Mouse (Mus musculus) thymus, postnatal 10 days (tissue): ENCODE results near the gene Ncoa4.
"Not testable (repeated sequence)": the region's sequence is repeated elsewhere in the genome, so short reads cannot be mapped to it uniquely, and the experiment has no call there.

ENCODE experiments used
- DNase-seq, 2 experiments: peaks; one replicate each; pipeline ENCODE4 v3.0.0; 2021; ENCODE audit warnings: low spot score in 2 of 2

Gene Ncoa4

DNA sequence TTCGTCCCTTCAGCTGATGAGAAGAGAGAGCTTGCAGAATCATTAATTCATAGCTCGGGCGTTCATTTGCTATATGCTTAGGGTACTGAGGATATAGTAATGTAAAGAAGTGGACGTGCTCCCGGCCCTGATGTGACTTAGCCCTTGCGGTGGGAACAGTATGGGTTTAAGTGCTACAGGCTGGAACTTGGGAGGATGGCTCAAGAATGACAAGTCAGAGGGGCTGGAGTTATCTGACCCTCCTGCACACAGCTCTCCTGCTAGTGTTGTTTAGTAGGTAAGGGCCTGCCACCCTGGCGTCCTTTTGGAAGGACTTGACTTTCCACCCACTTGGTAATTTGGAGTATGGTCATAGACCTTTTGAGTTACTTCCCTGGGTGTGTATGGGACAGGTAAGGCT lies 898 bp downstream of the Ncoa4 start:
- no peak for DNase-seq

DNA sequence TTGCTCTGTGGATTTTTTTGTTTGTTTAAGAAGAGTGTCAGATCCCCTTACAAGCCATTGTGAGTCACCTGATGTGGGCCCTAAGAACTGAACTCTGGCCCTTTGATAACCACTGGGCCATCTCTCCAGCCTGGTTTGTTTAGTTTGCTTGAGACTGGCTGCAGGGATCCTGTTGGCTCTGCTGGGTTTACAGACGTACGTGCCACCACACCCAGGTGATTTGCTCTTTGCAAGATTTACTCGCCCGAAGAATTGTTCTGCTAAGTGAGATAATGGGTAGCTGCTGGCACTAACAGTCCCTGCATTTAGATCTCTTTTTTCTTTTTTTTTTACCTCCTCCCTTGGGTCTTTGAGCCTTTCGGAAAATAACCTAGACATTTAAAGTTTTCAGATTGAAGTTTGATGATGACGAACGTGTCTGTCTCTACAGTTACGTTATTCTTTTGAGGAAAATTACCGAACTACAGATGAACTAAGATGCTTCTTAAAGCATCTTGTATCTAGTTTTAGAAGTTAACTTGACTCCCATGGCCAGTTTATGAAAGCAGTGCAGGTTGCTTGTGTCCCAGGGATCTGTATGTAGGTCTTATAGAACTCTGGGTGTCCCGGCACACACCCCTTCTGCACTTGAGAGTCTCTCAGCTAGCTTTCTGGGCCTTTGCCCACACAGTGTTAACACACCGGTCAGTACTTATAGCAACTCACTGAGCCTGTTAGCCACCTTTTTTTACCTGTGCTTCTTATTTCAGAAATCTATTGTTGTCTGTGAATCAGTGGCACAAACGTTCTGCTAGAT lies 1.6 kb downstream of the Ncoa4 start:
- DNase-seq: no peak

DNA sequence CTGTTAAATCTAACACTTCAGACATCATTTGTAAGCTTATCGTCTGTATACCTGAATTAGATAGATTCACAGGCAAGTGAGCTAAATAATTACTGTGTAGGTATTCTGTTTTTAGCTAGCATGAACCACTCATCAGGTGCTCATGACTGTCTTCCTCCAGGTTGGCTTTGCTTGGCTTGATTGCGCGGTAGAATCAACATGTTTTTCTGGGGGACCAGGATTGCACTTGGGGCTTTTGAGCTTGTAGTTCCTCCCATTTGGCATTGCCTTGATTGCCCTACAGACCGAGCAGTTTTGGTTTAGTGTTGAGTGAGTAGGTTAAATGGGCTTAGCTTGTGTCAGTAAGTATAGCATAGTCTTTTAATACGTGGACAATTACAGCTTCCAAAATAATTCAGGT lies 2.6 kb downstream of the Ncoa4 start:
- DNase-seq: no peak

DNA sequence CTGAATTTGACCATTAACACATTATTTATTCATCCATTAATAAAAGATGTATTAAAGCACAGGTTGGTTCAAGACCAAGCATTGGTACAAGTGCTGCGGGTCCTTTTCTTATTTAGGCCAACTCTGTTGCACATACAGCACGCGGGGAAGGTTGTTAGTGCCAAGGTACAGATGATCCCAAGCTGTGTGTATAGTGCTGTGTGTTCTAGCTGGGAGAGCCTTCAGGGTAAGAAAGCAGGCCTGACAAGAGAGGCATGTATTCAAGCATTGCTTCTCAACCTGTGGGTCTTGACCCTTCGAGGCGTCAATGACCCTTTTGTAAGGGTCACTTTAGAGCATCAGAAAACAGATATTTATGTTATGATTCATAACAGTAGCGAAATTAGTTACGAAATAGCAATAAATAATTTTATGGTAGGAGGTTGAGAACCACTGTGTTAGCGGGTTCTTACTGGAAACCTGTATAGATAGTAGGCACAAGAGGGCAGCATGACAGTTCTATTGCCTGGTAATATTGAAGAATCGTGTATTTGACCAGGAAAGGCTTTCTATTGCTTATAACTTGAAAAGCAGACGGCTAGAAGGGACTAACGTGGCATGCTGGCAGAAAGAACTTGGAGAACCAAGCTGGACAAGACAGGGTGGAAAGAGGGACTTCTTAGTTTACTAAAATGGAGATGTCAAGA lies 3.7 kb downstream of the Ncoa4 start:
- no peak for DNase-seq

DNA sequence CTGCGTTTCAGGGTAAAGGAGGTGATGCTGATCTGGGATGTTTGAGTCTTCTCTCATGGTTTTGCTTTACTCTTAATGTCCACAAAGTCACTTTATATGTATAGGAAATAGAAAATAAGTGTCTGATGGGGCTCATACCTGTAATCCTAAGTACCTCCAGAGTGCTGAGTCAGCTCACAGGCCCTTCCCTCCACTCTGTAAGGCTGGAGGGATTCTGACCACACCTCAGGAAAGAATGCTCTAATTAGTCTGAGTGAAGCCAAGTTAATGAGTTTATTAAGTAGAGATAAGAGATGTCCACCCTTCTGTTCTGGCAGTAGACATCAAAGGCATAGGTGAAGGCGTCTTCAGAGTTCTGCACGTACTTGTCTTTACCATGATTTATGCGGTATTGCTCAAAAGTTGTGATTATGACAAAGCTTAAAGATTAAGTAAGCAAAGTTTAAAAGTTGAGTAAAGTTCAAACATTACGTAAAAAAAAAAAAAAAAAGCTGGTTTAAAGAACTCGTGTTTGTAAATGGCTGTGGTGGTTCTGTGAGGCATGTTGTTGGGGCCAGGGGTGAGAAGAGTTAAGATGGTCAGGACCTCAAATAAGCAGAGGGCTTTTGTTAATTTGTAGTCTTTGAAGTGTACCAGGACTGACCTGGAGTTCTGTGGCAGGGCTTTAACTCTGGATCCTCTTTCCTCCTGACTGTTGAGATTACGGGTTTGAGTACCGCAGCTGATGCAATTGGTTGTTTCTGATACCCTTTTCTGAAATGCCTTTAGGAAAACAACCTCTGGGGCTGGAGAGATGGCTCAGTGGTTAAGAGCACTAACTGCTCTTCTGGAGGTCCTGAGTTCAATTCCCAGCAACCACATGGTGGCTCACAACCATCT lies 4.7 kb downstream of the Ncoa4 start:
- DNase-seq: no peak

DNA sequence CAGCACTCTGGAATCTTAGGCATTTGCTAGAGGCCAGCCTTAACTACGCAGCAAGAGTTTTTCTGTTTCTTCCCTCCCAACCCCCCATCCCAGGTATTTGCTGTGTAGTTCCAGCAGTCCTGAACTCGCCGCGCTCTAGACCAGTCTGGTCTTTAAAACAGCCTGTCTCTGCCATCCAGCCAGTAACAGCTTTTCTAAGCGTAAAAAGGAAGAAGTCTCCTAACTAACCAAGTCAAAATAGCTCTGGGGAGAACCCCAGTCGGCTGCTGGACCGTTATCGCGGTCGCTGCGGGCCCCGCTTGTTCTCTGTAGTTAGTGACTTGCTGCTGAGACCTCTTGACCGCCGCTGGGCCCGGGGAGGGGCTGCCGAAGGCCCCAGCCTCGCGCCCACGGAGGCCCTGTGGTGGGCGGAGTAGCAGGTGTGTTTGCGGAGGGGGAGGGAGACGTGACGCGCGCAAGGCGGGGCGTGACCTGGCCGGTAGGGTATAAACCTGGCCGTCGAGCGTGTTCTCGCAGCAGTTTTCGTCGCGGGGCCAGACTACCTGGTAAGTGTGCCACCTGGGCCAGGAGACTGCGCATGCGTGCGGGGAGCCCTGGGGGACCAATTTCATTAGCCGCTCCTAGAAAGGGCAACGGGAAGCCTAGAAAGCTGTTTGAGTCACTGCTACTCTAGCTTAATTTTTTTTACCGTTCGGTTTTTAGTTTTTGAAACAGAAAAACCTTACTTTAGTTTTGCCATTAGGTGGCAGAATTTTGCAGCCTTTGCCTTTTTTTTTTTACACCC lies 5.8 kb downstream of the Ncoa4 start:
- DNase-seq: peak; percentile 74 to 75

DNA sequence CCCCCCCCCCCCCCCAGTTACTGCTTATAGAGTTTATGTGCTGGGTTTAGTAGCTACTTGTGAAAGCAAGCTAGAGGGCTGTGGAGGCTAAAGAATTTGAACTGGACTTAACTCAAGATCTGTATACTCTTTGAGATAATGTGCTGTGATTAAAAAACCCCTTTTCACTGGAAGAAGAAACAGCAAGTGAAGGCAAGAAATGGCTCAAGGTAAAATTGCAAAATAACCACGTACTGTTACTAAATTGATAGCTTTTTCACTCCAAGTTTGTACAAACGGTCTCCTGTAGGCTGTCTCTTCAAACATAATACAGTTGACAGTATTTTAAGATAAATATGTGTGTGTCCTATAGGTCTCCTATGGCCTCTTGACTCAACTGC lies 6.4 kb downstream of the Ncoa4 start:
- DNase-seq: no peak

DNA sequence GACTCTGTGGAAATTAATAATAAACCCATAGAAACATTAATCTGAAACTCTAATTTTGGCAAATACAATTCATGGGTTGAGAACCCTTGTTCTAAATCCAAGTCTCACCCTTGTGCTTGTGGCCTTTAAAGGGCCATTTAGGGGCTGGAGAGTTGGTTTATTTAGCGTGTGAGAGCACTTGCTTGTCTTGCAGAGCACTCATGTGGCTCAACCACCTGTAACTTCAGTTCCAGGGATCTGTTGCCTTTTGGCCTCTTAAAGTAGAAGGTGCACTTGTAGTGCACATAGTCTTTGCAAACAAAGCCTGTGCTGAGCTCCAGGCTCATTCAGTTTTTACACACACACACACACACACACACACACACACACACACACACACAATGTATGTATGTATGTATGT lies 7.2 kb downstream of the Ncoa4 start:
- DNase-seq: no peak

DNA sequence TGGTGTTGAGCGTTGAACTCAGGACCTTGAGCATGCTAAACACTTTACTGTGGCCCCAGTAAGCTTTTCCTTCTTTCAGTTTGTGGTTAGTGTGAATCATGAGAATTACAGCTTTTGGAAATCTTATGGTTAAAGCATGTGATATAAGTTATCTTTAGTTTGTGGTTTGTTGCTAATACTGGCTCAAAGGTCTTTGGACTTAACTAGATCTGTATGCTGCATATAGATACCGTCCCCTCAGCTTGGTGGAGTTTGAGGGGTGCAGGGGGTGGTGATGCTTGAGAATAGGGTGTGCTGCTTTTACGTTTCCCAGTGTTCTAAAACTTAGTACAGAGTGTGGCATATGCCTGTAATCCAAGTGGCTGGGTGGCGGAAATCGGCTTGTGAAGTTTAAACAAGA lies 7.7 kb downstream of the Ncoa4 start:
- DNase-seq: no peak

DNA sequence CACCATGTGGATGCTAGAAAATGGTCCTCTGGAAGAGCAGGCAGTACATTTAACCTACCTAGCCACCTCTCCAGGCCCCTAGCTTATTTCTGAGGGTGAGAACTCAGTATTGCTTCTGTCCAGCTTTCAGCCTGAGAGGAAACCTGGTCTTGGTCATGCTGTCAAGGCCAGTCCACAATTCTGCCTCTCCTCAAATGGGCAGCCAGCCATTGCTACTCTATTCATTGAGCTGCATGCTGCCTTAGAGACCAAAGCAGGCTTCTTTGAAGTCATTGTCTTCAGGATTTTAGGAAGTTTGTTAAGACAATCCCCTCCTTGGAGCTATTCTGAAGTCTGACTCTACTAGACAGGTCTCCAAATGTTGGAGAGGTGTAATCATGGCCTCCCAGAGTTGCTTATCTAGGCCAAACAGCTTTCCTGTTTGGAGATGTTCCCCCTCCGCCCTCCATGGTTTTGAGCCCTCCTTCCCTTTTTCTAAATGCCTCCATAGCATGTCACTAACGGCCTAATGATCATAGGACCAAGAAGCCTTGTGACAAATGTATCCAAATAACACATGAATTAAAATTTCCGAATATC lies 9.1 kb downstream of the Ncoa4 start:
- no peak for DNase-seq

DNA sequence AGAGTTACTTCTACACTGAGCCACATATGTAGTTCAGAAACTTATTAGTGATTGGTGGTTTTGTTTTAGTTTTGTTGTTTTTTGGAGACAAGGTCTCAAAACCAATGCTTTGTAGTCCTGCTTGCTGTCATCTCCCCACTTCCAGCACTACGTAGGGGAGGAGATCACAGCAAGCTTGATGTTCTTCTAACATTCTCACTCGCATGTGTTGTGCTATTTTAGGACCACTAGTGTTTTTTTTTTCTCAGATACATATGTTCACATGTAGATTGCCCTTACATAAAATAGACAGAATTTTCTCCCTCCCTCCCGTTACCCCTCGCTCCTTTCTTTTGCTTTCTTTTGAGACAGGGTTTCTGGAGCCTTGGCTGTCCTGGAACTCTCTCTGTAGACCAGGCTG lies 10.5 kb downstream of the Ncoa4 start:
- no peak for DNase-seq

DNA sequence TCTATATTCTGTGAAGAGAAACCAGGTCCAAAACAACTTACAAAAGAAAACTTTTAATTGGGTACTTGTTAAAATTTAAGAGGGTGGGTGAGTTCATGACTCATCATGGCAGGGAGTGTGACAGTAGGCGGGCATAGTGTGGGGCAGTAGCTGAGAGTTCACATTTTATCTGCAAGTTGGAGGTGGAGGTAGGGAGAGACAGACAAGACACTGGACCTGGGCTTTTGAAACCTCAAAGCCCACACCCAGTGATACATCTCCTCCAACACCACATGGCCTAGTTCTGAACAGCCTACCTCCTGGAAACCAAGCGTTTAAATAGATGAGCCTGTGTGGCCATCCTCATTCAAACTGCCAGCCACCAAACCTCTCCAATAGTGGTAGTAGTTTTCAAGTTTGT lies 15.6 kb downstream of the Ncoa4 start:
- no peak for DNase-seq

DNA sequence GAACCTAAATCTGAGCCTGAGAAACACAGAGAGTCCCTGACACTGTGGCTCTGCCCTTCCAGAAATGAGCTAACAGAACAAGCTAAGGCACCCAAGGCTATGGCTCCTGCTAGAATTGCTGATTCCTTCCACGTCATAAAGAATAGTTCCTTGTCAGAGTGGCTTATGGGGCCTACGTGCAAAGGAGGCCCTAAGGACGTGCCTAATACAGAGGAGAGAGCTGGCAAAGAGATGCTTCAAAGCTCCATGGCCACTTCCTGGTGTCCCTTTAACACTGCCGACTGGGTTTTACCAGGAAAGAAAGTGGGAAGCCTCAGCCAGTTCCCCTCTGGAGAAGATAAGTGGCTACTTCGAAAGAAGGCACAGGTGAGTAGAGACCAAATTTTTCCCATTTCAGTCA lies 16.9 kb downstream of the Ncoa4 start:
- DNase-seq: not testable (repeated sequence)

DNA sequence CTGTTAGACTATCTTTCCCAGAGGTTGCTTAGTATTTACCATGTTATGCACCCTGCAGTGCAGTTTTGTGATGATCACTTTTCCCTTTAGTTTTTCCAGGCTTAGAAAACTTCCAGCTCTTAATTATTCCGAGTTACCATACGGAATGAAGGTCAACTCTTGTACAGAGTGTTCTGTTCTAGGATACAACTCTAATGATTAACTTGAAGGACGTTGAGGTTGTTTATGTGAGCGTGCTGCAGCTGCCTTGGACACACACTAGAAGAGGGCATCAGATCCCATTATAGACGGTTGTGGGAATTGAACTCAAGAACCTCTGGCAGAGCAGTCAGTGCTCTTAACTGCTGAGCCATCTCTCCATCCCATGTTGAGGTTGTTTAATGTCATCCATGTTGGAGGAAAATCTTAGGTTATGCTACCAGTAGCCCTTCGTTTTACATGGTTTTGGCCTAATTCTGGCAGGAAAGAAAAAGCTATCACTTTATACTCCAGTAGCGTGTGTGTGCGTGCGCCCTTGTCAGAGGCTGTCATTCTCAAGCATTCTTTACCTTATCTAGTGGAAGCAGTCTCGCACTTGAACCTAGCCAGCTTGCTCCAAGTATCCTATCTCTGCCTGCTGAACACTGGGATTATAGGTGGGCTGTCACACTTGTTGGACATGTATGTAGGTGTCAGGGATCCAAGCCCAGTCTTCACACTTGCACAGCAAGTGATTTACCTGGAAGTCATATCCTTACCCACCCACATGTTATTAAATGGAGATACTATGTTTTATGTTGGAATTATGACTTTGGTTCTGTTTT lies 19.9 kb downstream of the Ncoa4 start:
- DNase-seq: no peak

DNA sequence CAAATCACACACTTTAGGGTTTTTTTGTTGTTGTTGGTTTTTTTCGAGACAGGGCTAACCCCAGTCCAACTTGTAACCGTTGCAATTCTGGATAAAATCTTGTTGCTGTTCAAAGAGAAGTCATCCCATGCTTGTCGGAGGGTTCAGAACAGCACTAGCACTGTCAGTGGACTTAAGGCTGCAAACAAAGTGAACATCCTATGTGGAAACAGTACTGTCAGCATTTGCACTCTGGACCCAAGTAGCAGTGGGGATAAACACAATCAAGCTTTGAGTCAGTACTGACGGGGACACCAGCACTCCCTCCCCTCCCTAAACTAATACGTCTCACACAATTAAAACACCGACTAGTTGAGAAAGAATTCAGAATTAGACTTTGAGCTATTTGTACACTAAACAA lies 21.2 kb downstream of the Ncoa4 start:
- no peak for DNase-seq

DNA sequence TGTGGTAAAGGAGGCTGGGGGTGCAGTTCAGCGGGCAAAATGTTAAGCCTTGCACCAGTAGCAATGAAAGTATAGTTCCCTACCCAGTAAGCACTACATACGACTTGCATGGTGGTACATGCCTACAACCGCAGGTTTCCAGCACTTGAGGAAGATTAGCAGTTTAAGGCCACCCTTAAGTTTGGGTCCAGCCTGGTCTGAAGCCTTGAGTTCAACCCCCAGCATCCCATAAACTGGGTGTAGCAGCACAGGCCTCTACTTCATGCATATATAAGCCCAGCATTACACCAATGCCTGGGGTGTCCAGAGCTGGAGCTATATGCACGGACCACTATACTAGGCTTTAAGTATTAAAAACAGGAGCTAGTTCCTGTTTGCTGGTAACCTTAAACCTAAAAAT lies 24.2 kb downstream of the Ncoa4 start:
- DNase-seq: no peak

DNA sequence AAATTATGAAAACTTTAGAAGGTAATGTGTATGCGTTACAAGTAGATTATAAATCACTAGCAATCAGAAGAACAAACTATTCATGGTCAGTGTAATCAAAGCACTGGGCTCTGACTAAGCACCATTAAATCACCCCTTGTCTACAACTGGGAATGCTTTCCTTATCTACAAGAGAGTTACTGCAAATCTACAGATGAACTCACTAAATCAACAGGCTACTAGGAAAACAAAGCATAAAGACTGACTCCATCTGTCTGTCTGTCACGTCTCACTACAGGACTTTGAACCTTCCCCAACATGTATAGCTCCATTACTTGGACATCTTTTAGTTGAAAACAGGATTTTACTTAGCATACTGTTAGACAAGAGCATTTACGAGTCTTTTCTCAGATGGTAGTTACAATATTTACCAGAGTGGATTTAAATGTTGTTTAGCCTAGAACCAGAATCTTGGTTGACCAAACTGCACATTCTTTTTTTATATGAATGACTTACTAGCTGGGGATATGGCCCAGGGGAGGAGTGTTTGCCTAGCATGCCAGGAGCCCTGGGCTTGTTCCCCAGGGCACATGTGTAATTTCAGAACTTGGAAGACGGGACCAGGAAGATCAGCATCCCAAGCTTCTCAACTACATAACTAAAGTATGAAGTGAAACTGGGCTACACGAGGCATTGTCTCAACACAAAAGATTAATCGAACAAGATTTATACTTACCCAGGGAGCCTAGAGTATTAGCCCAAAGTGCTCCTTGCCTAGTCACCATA lies 31.1 kb downstream of the Ncoa4 start:
- DNase-seq: no peak

DNA sequence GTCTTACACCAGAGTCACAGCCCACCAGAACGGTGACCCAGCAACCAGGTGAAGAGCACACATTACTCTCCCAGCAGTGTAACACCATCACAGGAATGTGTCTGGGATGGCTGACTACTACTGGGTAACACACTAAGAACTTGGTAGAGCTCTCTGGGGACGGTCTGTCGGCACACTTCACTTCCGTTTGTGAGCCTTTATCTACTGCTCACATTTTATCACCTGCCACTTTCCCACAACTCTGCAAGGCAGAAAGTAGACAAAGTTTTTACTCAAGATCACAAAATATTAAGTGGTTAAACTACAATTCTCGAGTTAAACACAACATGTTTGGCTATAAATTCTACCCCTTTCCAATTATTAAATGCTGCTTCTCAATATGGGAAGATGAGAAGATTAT lies 32.3 kb downstream of the Ncoa4 start:
- no peak for DNase-seq

DNA sequence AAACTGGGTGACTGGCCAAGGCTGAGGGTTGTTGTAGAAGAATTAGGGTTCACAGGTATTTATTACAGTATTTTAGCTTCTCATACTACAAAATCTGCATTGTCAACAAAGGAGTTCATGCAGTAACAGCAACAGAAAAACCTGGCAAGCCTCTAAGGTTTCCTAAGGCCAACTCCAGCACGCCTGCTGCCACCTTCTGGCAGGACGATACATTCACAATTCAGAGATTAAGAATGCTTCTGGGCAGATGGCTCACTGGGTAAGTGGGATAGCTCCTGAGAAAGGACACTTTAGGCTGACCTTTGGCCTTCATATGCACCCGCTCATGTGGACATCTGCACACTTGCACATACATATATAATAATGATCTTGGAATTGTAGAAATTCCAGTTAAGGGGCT lies 32.8 kb downstream of the Ncoa4 start:
- DNase-seq: peak in 1 of 2 experiments; percentile 35

DNA sequence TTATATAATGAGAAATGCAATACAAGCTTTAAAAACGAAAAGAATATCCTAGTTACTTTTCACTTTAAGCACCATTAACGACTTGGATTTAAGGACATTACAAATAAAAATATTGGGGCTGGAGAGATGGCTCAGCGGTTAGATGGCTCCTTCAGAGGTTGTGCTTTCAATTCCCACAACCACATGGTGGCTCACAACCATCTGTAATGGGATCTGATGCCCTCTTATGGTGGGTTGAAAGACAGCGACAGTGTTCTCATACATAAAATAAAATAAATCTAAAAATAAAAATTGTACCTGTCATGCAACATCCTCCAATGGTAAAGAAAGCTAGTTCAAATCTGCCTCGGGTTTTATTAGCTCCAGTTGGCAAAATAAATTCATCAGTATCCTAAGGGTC lies 33.9 kb downstream of the Ncoa4 start:
- not testable (repeated sequence) for DNase-seq
